ENCODE assay signal across 11 mouse cellular contexts in genomic region chr17:45586449-45586837, GRCm38 (mm10). TPM values are rescaled to one million over a fixed set of nuclear protein-coding genes. Genes with fewer than 3 reads are reported as not detected.
DNase-seq lines count a peak whose midpoint lies in the region; ATAC-seq and TF ChIP-seq lines count a peak whose summit lies in the region.
"Had no signal": no experiment of that assay in that cellular context is flagged by ENCODE, and none has a peak within 500 bp of the region (broad histone marks: within the 10 kb centered on the region; RNA-seq: fewer than 3 reads in every experiment).

No protein-coding gene starts in this region.

- H3K4me3 ChIP-seq in gastrocnemius, adult 2 months: no peak overlapping the region
- H3K4me3 ChIP-seq in stomach, embryonic 14.5 days (ENCODE audit: low read depth, low read length): no peak overlapping the region
- H3K4me3 ChIP-seq: embryonic facial prominence, embryonic 13.5 days; heart, embryonic 15.5 days; stomach, embryonic 15.5 days had no signal

- intact Hi-C loops in gastrocnemius, adult 2 months (cut with DNase I): loop anchor here (10.0 kb wide), 1 partner anchor 568 kb away; the partner anchor contains the start of gene Mad2l1bp
- intact Hi-C loops in gastrocnemius, postnatal 36 days (cut with DNase I): no loop called here

- H3K36me3 ChIP-seq in stomach, embryonic 14.5 days (ENCODE audit: control insufficient read depth, insufficient read depth, low read length): no peaks in the 10 kb centered on the region; the same call in 1 of the 2 replicates

- no peaks in the 10 kb centered on the region for H3K27me3 ChIP-seq in stomach, embryonic 14.5 days (ENCODE audit: control insufficient read depth, insufficient read depth, low read length)
- H3K27me3 ChIP-seq: embryonic facial prominence, embryonic 13.5 days; heart, embryonic 15.5 days; stomach, embryonic 15.5 days had no signal

- no peak overlapping the region for H3K4me2 ChIP-seq in stomach, embryonic 14.5 days (replicated peaks; ENCODE audit: low read depth, low read length)
- H3K4me2 ChIP-seq: embryonic facial prominence, embryonic 13.5 days; heart, embryonic 15.5 days; stomach, embryonic 15.5 days had no signal

- DNase-seq in gastrocnemius, adult 2 months: no peak
- DNase-seq in gastrocnemius, postnatal 36 days: no peak
- DNase-seq in lung, postnatal 10 days: peak; percentile 50
- DNase-seq in lung, postnatal 25 days (ENCODE audit: low spot score): no peak
- no peak for DNase-seq in brain, embryonic 14.5 days (ENCODE audit: low read depth)
- DNase-seq in embryo, embryonic 9.5 days (ENCODE audit: extremely low spot score): no peak
- no peak for DNase-seq in layer of hippocampus, adult 11-12 months (ENCODE audit: low spot score)

- peaks cover 24% of the 10 kb centered on the region for H3K4me1 ChIP-seq in stomach, embryonic 14.5 days (ENCODE audit: control insufficient read depth, insufficient read depth, low read length)

- WGBS in stomach, embryonic 14.5 days: 95% methylated on average over 3 of the region's 3 CpGs

- H3K27ac ChIP-seq in gastrocnemius, adult 2 months: peak overlapping the region; percentile 95
- H3K27ac ChIP-seq in stomach, embryonic 14.5 days (ENCODE audit: low read length): peak overlapping the region; percentile 80; the same call in 1 of the 2 replicates

- peak; percentile 47 for TF ChIP-seq CTCF in gastrocnemius, adult 2 months (IDR thresholded peaks at IDR 0.05)
- peak; percentile 31; the same call in 1 of the 2 replicates for TF ChIP-seq CTCF in brain, embryonic 14.5 days (IDR thresholded peaks at IDR 0.05; ENCODE audit: borderline replicate concordance, extremely low read depth, insufficient read depth, insufficient read length)

- ATAC-seq in stomach, embryonic 14.5 days (ENCODE audit: insufficient number of reproducible peaks, insufficient read depth, low FRiP score, low read depth): no peak

- no peak overlapping the region for H3K9ac ChIP-seq in stomach, embryonic 14.5 days (replicated peaks; ENCODE audit: low read depth, low read length)
- H3K9ac ChIP-seq: stomach, embryonic 15.5 days had no signal

- TF ChIP-seq POLR2A in brain, embryonic 14.5 days (IDR thresholded peaks at IDR 0.05; ENCODE audit: borderline replicate concordance, extremely low read depth, insufficient read depth, insufficient read length, poor library complexity, severe bottlenecking): no peak

- no peaks in the 10 kb centered on the region for H3K9me3 ChIP-seq in stomach, embryonic 14.5 days (ENCODE audit: control insufficient read depth, low read depth, low read length)
- H3K9me3 ChIP-seq: stomach, embryonic 15.5 days had no signal

RNA-seq across cellular contexts. Expression of gene Slc29a1, which starts 13.0 kb away (rescaled TPM):
- total RNA-seq in gastrocnemius, adult 2 months (2021): 10 to 100 TPM; 27.4 to 44.7 TPM
- 10 to 100 TPM; 30.3 to 35.8 TPM for total RNA-seq in gastrocnemius, postnatal 36 days (2021)
- polyA plus RNA-seq in brain, embryonic 14.5 days (2012; rRNA removed): 43.6 and 60.9 TPM in 2 replicates
- 72.2 and 73.0 TPM in 2 replicates for polyA plus RNA-seq in stomach, embryonic 14.5 days (2014; fragmentation: Nextera tagmentation; extraction: Ambion mirVana)

RNA-seq across cellular contexts. Expression of gene Hsp90ab1, which starts 13.4 kb away (rescaled TPM):
- total RNA-seq in gastrocnemius, adult 2 months (2021): 1,000 to 10,000 TPM; 1,106 to 1,162 TPM
- total RNA-seq in gastrocnemius, postnatal 36 days (2021): 100 to 1,000 TPM; 866 to 924 TPM
- polyA plus RNA-seq in brain, embryonic 14.5 days (2012; rRNA removed): 677 and 1,066 TPM in 2 replicates
- 1,573 and 1,607 TPM in 2 replicates for polyA plus RNA-seq in stomach, embryonic 14.5 days (2014; fragmentation: Nextera tagmentation; extraction: Ambion mirVana)

RNA-seq across cellular contexts. Expression of gene Mymx, which starts 15.5 kb away (rescaled TPM):
- under 1 TPM in 1 of 2 experiments, not detected in 1; 0.36 TPM for total RNA-seq in gastrocnemius, adult 2 months (2021)
- total RNA-seq in gastrocnemius, postnatal 36 days (2021): 1 to 10 TPM in 1 of 2 experiments, under 1 TPM in 1; 0.33 to 1.2 TPM
- 0.42 and 0.92 TPM in 2 replicates for polyA plus RNA-seq in brain, embryonic 14.5 days (2012; rRNA removed)
- polyA plus RNA-seq in stomach, embryonic 14.5 days (2014; fragmentation: Nextera tagmentation; extraction: Ambion mirVana): 0.36 and 0.55 TPM in 2 replicates

RNA-seq across cellular contexts. Expression of gene Slc35b2, which starts 22.8 kb away (rescaled TPM):
- total RNA-seq in gastrocnemius, adult 2 months (2021): 10 to 100 TPM; 16.0 to 17.3 TPM
- total RNA-seq in gastrocnemius, postnatal 36 days (2021): 10 to 100 TPM; 17.3 to 21.4 TPM
- 79.5 and 89.1 TPM in 2 replicates for polyA plus RNA-seq in brain, embryonic 14.5 days (2012; rRNA removed)
- polyA plus RNA-seq in stomach, embryonic 14.5 days (2014; fragmentation: Nextera tagmentation; extraction: Ambion mirVana): 117 and 120 TPM in 2 replicates

RNA-seq across cellular contexts. Expression of gene Nfkbie, which starts 30.9 kb away (rescaled TPM):
- total RNA-seq in gastrocnemius, adult 2 months (2021): under 1 TPM; 0.36 to 0.43 TPM
- total RNA-seq in gastrocnemius, postnatal 36 days (2021): under 1 TPM; 0.64 to 0.79 TPM
- polyA plus RNA-seq in brain, embryonic 14.5 days (2012; rRNA removed): 2.8 and 3.4 TPM in 2 replicates
- 3.7 and 4.2 TPM in 2 replicates for polyA plus RNA-seq in stomach, embryonic 14.5 days (2014; fragmentation: Nextera tagmentation; extraction: Ambion mirVana)
